Mouse (Mus musculus): ENCODE measurements around the gene Fbxo42. TPM values are rescaled to one million over a fixed set of nuclear protein-coding genes. Genes with fewer than 3 reads are reported as not detected.

Fbxo42 gene
- total and polyA plus RNA-seq, 3 experiments, result 11.2 to 260 (median 23.1) TPM

GRCm38 (mm10) chr4:141200906-141201305 lies 53.2 kb downstream of the Fbxo42 start:
- H3K36me3 ChIP-seq (ENCODE audit: control insufficient read depth in 1 of 2, insufficient read depth in 2 of 2, low read length in 2 of 2), result peaks cover 0 to 11% of the 10 kb centered on the region in 2 experiments; a peak in 2 of 4 replicates
- no peak overlapping the region for H3K9ac ChIP-seq (ENCODE audit: control insufficient read depth, low read depth, low read length, poor library complexity, severe bottlenecking)
- H3K79me2 ChIP-seq (ENCODE audit: control insufficient read depth, insufficient read depth, low read length, poor library complexity), result no peaks in the 10 kb centered on the region
- TF ChIP-seq SIN3A (IDR thresholded peaks at IDR 0.05; ENCODE audit: low read length) (no peak), USF1 (IDR thresholded peaks at IDR 0.05; ENCODE audit: low read depth, low read length) (no peak), RAD21 (IDR thresholded peaks at IDR 0.05; ENCODE audit: low read depth, low read length) (no peak), EP300 (IDR thresholded peaks at IDR 0.05; ENCODE audit: low read depth in 1 of 2, low read length in 2 of 2) (no peak)
- H3K4me1 ChIP-seq (ENCODE audit: control insufficient read depth in 1 of 2, insufficient read depth in 2 of 2, low read length in 2 of 2), result no peaks in the 10 kb centered on the region
- no peak overlapping the region for H3K4me3 ChIP-seq (ENCODE audit: control insufficient read depth in 1 of 2, insufficient read depth in 1 of 2, low read depth in 2 of 2, low read length in 2 of 2)
- no peak overlapping the region for H3K27ac ChIP-seq (ENCODE audit: control insufficient read depth, low read depth, low read length)
- H3K27me3 ChIP-seq (ENCODE audit: control insufficient read depth in 1 of 2, insufficient read depth in 2 of 2, low read length in 2 of 2), result no peaks in the 10 kb centered on the region
- no peak for DNase-seq (ENCODE audit: low read depth, low spot score)
- H3K9me3 ChIP-seq (replicated peaks; ENCODE audit: insufficient read depth, low read length), result no peaks in the 10 kb centered on the region

- peaks cover 0 to 6% of the 10 kb centered on the region in 2 experiments; a peak in 1 of 4 replicates for H3K36me3 ChIP-seq (ENCODE audit: control insufficient read depth in 1 of 2, insufficient read depth in 2 of 2, low read length in 2 of 2)
- H3K9me3 ChIP-seq (replicated peaks; ENCODE audit: insufficient read depth, low read length), result no peaks in the 10 kb centered on the region
- TF ChIP-seq HCFC1 (IDR thresholded peaks at IDR 0.05; ENCODE audit: low read depth, low read length) (no peak), GATA1 (IDR thresholded peaks at IDR 0.05; ENCODE audit: low read depth, low read length) (peak; percentile 22; the same call in 1 of the 2 replicates)
- no peak overlapping the region for H3K9ac ChIP-seq (ENCODE audit: control insufficient read depth, low read depth, low read length, poor library complexity, severe bottlenecking)
- H3K79me2 ChIP-seq (ENCODE audit: control insufficient read depth, insufficient read depth, low read length, poor library complexity), result no peaks in the 10 kb centered on the region
- no peak for DNase-seq (ENCODE audit: low read depth, low spot score)
- H3K27me3 ChIP-seq (ENCODE audit: control insufficient read depth in 1 of 2, insufficient read depth in 2 of 2, low read length in 2 of 2), result no peaks in the 10 kb centered on the region
- H3K4me1 ChIP-seq (ENCODE audit: control insufficient read depth in 1 of 2, insufficient read depth in 2 of 2, low read length in 2 of 2), result no peaks in the 10 kb centered on the region
- no peak overlapping the region for H3K27ac ChIP-seq (ENCODE audit: control insufficient read depth, low read depth, low read length)
- no peak overlapping the region for H3K4me3 ChIP-seq (ENCODE audit: control insufficient read depth in 1 of 2, insufficient read depth in 1 of 2, low read depth in 2 of 2, low read length in 2 of 2)
Measured at GRCm38 (mm10) chr4:141202192-141202591, 54.5 kb downstream of the Fbxo42 start.

GRCm38 (mm10) chr4:141204580-141205061 lies 56.9 kb downstream of the Fbxo42 start:
- no peaks in the 10 kb centered on the region for H3K9me3 ChIP-seq (replicated peaks; ENCODE audit: insufficient read depth, low read length)
- no peak for TF ChIP-seq TCF12 (IDR thresholded peaks at IDR 0.05; ENCODE audit: low read depth, low read length)
- TF ChIP-seq ZC3H11A (IDR thresholded peaks at IDR 0.05; ENCODE audit: low read depth, low read length), result 0 out of 2 replicates have a peak, but pooled peaks have one; percentile 7
- TF ChIP-seq RAD21 (IDR thresholded peaks at IDR 0.05; ENCODE audit: low read depth, low read length), result peak; percentile 54
- TF ChIP-seq SMC3 (IDR thresholded peaks at IDR 0.05; ENCODE audit: low read depth, low read length), result peak; percentile 31
- TF ChIP-seq CTCF (IDR thresholded peaks at IDR 0.05 in 2 of 3, conservative IDR thresholded peaks at IDR 0.05 in 1 of 3; ENCODE audit: control insufficient read depth in 1 of 3, insufficient read depth in 1 of 3, low read depth in 2 of 3, low read length in 3 of 3, poor library complexity in 1 of 3, severe bottlenecking in 1 of 3), result peak; percentile 18 to 53 (median 49); a peak in 4 of 6 replicates
- H3K9ac ChIP-seq (ENCODE audit: control insufficient read depth, low read depth, low read length, poor library complexity, severe bottlenecking), result no peak overlapping the region
- no peaks in the 10 kb centered on the region for H3K36me3 ChIP-seq (ENCODE audit: control insufficient read depth in 1 of 2, insufficient read depth in 2 of 2, low read length in 2 of 2)
- no peak overlapping the region for H3K4me3 ChIP-seq (ENCODE audit: control insufficient read depth in 1 of 2, insufficient read depth in 1 of 2, low read depth in 2 of 2, low read length in 2 of 2)
- H3K27ac ChIP-seq (ENCODE audit: control insufficient read depth, low read depth, low read length), result no peak overlapping the region
- peak; percentile 43 for DNase-seq (ENCODE audit: low read depth, low spot score)
- no peaks in the 10 kb centered on the region for H3K27me3 ChIP-seq (ENCODE audit: control insufficient read depth in 1 of 2, insufficient read depth in 2 of 2, low read length in 2 of 2)
- H3K79me2 ChIP-seq (ENCODE audit: control insufficient read depth, insufficient read depth, low read length, poor library complexity), result no peaks in the 10 kb centered on the region
- no peaks in the 10 kb centered on the region for H3K4me1 ChIP-seq (ENCODE audit: control insufficient read depth in 1 of 2, insufficient read depth in 2 of 2, low read length in 2 of 2)
